Mouse (Mus musculus): ENCODE measurements around the gene Pbrm1. TPM values are rescaled to one million over a fixed set of nuclear protein-coding genes. Genes with fewer than 3 reads are reported as not detected.

Gene Pbrm1
- polyA plus RNA-seq, 1 experiment from 2014 or later, result 105 TPM

- DNase-seq (ENCODE audit: low spot score), result no peak
- 93% methylated on average over 11 of the region's 11 CpGs for WGBS
- ATAC-seq (ENCODE audit: low FRiP score), result no peak
- H3K27ac ChIP-seq, result no peak overlapping the region
- no peak overlapping the region for H3K4me2 ChIP-seq (replicated peaks)
- no peaks in the 10 kb centered on the region for H3K4me1 ChIP-seq (replicated peaks; ENCODE audit: control insufficient read depth, insufficient read depth, low read length)
- H3K9ac ChIP-seq, result no peak overlapping the region
- no peak overlapping the region for H3K4me3 ChIP-seq (replicated peaks; ENCODE audit: low read length)
- H3K36me3 ChIP-seq (replicated peaks; ENCODE audit: control insufficient read depth, insufficient read depth), result peaks cover 11% of the 10 kb centered on the region
- H3K27me3 ChIP-seq (ENCODE audit: control insufficient read depth, insufficient read depth, low read length), result no peaks in the 10 kb centered on the region
- H3K9me3 ChIP-seq (ENCODE audit: control insufficient read depth, low read length), result no peaks in the 10 kb centered on the region
Observed at GRCm38 (mm10) chr14:31145694-31146093, 126.8 kb downstream of the Pbrm1 start.

- H3K36me3 ChIP-seq (replicated peaks; ENCODE audit: control insufficient read depth, insufficient read depth), result no peaks in the 10 kb centered on the region
- H3K9ac ChIP-seq, result no peak overlapping the region
- DNase-seq (ENCODE audit: low spot score) (no peak), ATAC-seq (ENCODE audit: low FRiP score) (no peak)
- H3K9me3 ChIP-seq (ENCODE audit: control insufficient read depth, low read length), result no peaks in the 10 kb centered on the region
- WGBS, result 81% methylated on average over 27 of the region's 27 CpGs
- H3K4me2 ChIP-seq (replicated peaks), result no peak overlapping the region
- H3K27me3 ChIP-seq (ENCODE audit: control insufficient read depth, insufficient read depth, low read length), result no peaks in the 10 kb centered on the region
- H3K4me1 ChIP-seq (replicated peaks; ENCODE audit: control insufficient read depth, insufficient read depth, low read length), result no peaks in the 10 kb centered on the region
- no peak overlapping the region for H3K27ac ChIP-seq
- H3K4me3 ChIP-seq (replicated peaks; ENCODE audit: low read length), result no peak overlapping the region
Observed at GRCm38 (mm10) chr14:31160196-31161150, 141.5 kb downstream of the Pbrm1 start.

- DNase-seq (ENCODE audit: low spot score), result no peak
- WGBS, result 87% methylated on average over 7 of the region's 7 CpGs
- ATAC-seq (ENCODE audit: low FRiP score), result no peak
Observed at GRCm38 (mm10) chr14:31161191-31161590, 142.3 kb downstream of the Pbrm1 start.

GRCm38 (mm10) chr14:31161638-31162037 is 142.7 kb downstream of the Pbrm1 start:
- WGBS, result 69% methylated on average over 10 of the region's 10 CpGs
- Histone ChIP-seq H3K27ac (no peak overlapping the region), H3K9ac (no peak overlapping the region), H3K27me3 (ENCODE audit: control insufficient read depth, insufficient read depth, low read length) (no peaks in the 10 kb centered on the region), H3K36me3 (replicated peaks; ENCODE audit: control insufficient read depth, insufficient read depth) (no peaks in the 10 kb centered on the region), H3K4me2 (replicated peaks) (no peak overlapping the region), H3K4me1 (replicated peaks; ENCODE audit: control insufficient read depth, insufficient read depth, low read length) (0 out of 2 replicates have a peak, but pooled peaks cover 6% of the 10 kb centered on the region), H3K9me3 (ENCODE audit: control insufficient read depth, low read length) (no peaks in the 10 kb centered on the region), H3K4me3 (replicated peaks; ENCODE audit: low read length) (no peak overlapping the region)
- ATAC-seq (ENCODE audit: low FRiP score), result no peak
- DNase-seq (ENCODE audit: low spot score), result no peak

More at GRCm38 (mm10) chr14:31161191-31161590, 142.3 kb downstream of the Pbrm1 start:
- Histone ChIP-seq H3K36me3 (replicated peaks; ENCODE audit: control insufficient read depth, insufficient read depth) (no peaks in the 10 kb centered on the region), H3K4me3 (replicated peaks; ENCODE audit: low read length) (no peak overlapping the region), H3K27me3 (ENCODE audit: control insufficient read depth, insufficient read depth, low read length) (no peaks in the 10 kb centered on the region), H3K4me1 (replicated peaks; ENCODE audit: control insufficient read depth, insufficient read depth, low read length) (0 out of 2 replicates have a peak, but pooled peaks cover 2% of the 10 kb centered on the region), H3K4me2 (replicated peaks) (no peak overlapping the region), H3K9ac (no peak overlapping the region), H3K27ac (no peak overlapping the region), H3K9me3 (ENCODE audit: control insufficient read depth, low read length) (no peaks in the 10 kb centered on the region)

- DNase-seq (ENCODE audit: low spot score) (no peak), ATAC-seq (ENCODE audit: low FRiP score) (no peak)
- H3K27ac ChIP-seq, result no peak overlapping the region
- 0 out of 2 replicates have a peak, but pooled peaks cover 8% of the 10 kb centered on the region for H3K4me1 ChIP-seq (replicated peaks; ENCODE audit: control insufficient read depth, insufficient read depth, low read length)
- no peak overlapping the region for H3K4me2 ChIP-seq (replicated peaks)
- no peak overlapping the region for H3K9ac ChIP-seq
- no peak overlapping the region for H3K4me3 ChIP-seq (replicated peaks; ENCODE audit: low read length)
- H3K9me3 ChIP-seq (ENCODE audit: control insufficient read depth, low read length), result no peaks in the 10 kb centered on the region
- WGBS, result 81% methylated on average over 8 of the region's 8 CpGs
- H3K36me3 ChIP-seq (replicated peaks; ENCODE audit: control insufficient read depth, insufficient read depth), result no peaks in the 10 kb centered on the region
- no peaks in the 10 kb centered on the region for H3K27me3 ChIP-seq (ENCODE audit: control insufficient read depth, insufficient read depth, low read length)
Observed at GRCm38 (mm10) chr14:31164067-31164466, 145.1 kb downstream of the Pbrm1 start.

GRCm38 (mm10) chr14:31165010-31165409 is 146.1 kb downstream of the Pbrm1 start:
- Histone ChIP-seq H3K9me3 (ENCODE audit: control insufficient read depth, low read length) (no peaks in the 10 kb centered on the region), H3K4me2 (replicated peaks) (no peak overlapping the region), H3K4me3 (replicated peaks; ENCODE audit: low read length) (no peak overlapping the region), H3K27me3 (ENCODE audit: control insufficient read depth, insufficient read depth, low read length) (no peaks in the 10 kb centered on the region), H3K36me3 (replicated peaks; ENCODE audit: control insufficient read depth, insufficient read depth) (peaks cover 4% of the 10 kb centered on the region), H3K9ac (no peak overlapping the region), H3K27ac (no peak overlapping the region), H3K4me1 (replicated peaks; ENCODE audit: control insufficient read depth, insufficient read depth, low read length) (0 out of 2 replicates have a peak, but pooled peaks cover 8% of the 10 kb centered on the region)
- 45% methylated on average over 2 of the region's 2 CpGs for WGBS
- DNase-seq (ENCODE audit: low spot score) (no peak), ATAC-seq (ENCODE audit: low FRiP score) (no peak)

GRCm38 (mm10) chr14:31165458-31165857 is 146.5 kb downstream of the Pbrm1 start:
- Histone ChIP-seq H3K27me3 (ENCODE audit: control insufficient read depth, insufficient read depth, low read length) (no peaks in the 10 kb centered on the region), H3K27ac (no peak overlapping the region), H3K9ac (no peak overlapping the region), H3K36me3 (replicated peaks; ENCODE audit: control insufficient read depth, insufficient read depth) (peaks cover 9% of the 10 kb centered on the region), H3K9me3 (ENCODE audit: control insufficient read depth, low read length) (no peaks in the 10 kb centered on the region), H3K4me3 (replicated peaks; ENCODE audit: low read length) (no peak overlapping the region), H3K4me2 (replicated peaks) (no peak overlapping the region), H3K4me1 (replicated peaks; ENCODE audit: control insufficient read depth, insufficient read depth, low read length) (0 out of 2 replicates have a peak, but pooled peaks cover 8% of the 10 kb centered on the region)
- ATAC-seq (ENCODE audit: low FRiP score) (no peak), DNase-seq (ENCODE audit: low spot score) (no peak)
- WGBS, result 43% methylated on average over 7 of the region's 7 CpGs

GRCm38 (mm10) chr14:31165991-31166630 is 147.2 kb downstream of the Pbrm1 start:
- H3K9ac ChIP-seq, result no peak overlapping the region
- H3K4me2 ChIP-seq (replicated peaks), result no peak overlapping the region
- DNase-seq (ENCODE audit: low spot score) (no peak), ATAC-seq (ENCODE audit: low FRiP score) (no peak)
- H3K27me3 ChIP-seq (ENCODE audit: control insufficient read depth, insufficient read depth, low read length), result no peaks in the 10 kb centered on the region
- H3K36me3 ChIP-seq (replicated peaks; ENCODE audit: control insufficient read depth, insufficient read depth), result peaks cover 15% of the 10 kb centered on the region
- no peak overlapping the region for H3K4me3 ChIP-seq (replicated peaks; ENCODE audit: low read length)
- no peaks in the 10 kb centered on the region for H3K9me3 ChIP-seq (ENCODE audit: control insufficient read depth, low read length)
- no peak overlapping the region for H3K27ac ChIP-seq
- 54% methylated on average over 10 of the region's 10 CpGs for WGBS
- 0 out of 2 replicates have a peak, but pooled peaks cover 8% of the 10 kb centered on the region for H3K4me1 ChIP-seq (replicated peaks; ENCODE audit: control insufficient read depth, insufficient read depth, low read length)

- ATAC-seq (ENCODE audit: low FRiP score) (no peak), DNase-seq (ENCODE audit: low spot score) (no peak)
- 0 out of 2 replicates have a peak, but pooled peaks cover 8% of the 10 kb centered on the region for H3K4me1 ChIP-seq (replicated peaks; ENCODE audit: control insufficient read depth, insufficient read depth, low read length)
- H3K9me3 ChIP-seq (ENCODE audit: control insufficient read depth, low read length), result no peaks in the 10 kb centered on the region
- no peaks in the 10 kb centered on the region for H3K27me3 ChIP-seq (ENCODE audit: control insufficient read depth, insufficient read depth, low read length)
- no peak overlapping the region for H3K9ac ChIP-seq
- no peak overlapping the region for H3K27ac ChIP-seq
- H3K36me3 ChIP-seq (replicated peaks; ENCODE audit: control insufficient read depth, insufficient read depth), result peaks cover 22% of the 10 kb centered on the region
- 49% methylated on average over 9 of the region's 9 CpGs for WGBS
- H3K4me2 ChIP-seq (replicated peaks), result peak overlapping the region; percentile 22; the same call in 1 of the 2 replicates
- H3K4me3 ChIP-seq (replicated peaks; ENCODE audit: low read length), result no peak overlapping the region
Observed at GRCm38 (mm10) chr14:31166827-31167226, 147.9 kb downstream of the Pbrm1 start.

Data from hindbrain, embryonic 14.5 days (tissue).